Mouse (Mus musculus) gastrocnemius, adult 2 months (tissue): Measurements from ENCODE around the gene Apom. TPM values are rescaled to one million over a fixed set of nuclear protein-coding genes. Genes with fewer than 3 reads are reported as not detected.

ENCODE experiments used
- DNase-seq: peaks from one replicate; pipeline ENCODE4 v3.0.0; 2022
- H3K27ac ChIP-seq: fragments of 200-600 bp; 2 replicates; pipeline ENCODE4 v1.8.1; 2022; ENCODE audit warnings: mild to moderate bottlenecking
- H3K4me3 ChIP-seq: fragments of 200-600 bp; 2 replicates; pipeline ENCODE4 v1.8.1; 2022; ENCODE audit warnings: mild to moderate bottlenecking, moderate library complexity
- CTCF ChIP-seq: fragments of 200-600 bp; IDR thresholded peaks from 2 replicates; pipeline ENCODE4 v1.8.1; 2022; ENCODE audit warnings: antibody characterized with exemption, mild to moderate bottlenecking, moderate library complexity
- intact Hi-C: fragments of 180-260 bp; cut with DNase I; formaldehyde crosslinking; loops from one replicate; pipeline ENCODE4 v1.15.1; 2025
- total RNA-seq, 2 experiments: library from RNA; stranded (reverse); gene quantifications; 2 replicates each; pipeline ENCODE4 v1.2.3; 2021

The Apom gene
- total RNA-seq, 2 experiments from 2014 or later = not detected

GRCm38 (mm10) chr17:35165451-35166155 is 33.8 kb upstream of the Apom start:
- peak overlapping the region; percentile 98 for H3K4me3 ChIP-seq
- intact Hi-C loops = no loop called here
- no peak for TF ChIP-seq CTCF
- DNase-seq = no peak
- H3K27ac ChIP-seq = peak overlapping the region; percentile 100

- peak within 1 kb of the TSS; percentile 100 for H3K27ac ChIP-seq
- intact Hi-C loops = no loop called here
Observed at GRCm38 (mm10) chr17:35164568-35165450, 33.0 kb upstream of the Apom start, which contains the start of gene Prrc2a. Gene Prrc2a, minus strand, starts transcription at chr17:35164897.

GRCm38 (mm10) chr17:35164218-35164567 is 32.3 kb upstream of the Apom start:
- no peak for DNase-seq
- H3K4me3 ChIP-seq = peak overlapping the region; percentile 98
- H3K27ac ChIP-seq = peak overlapping the region; percentile 100
- TF ChIP-seq CTCF = no peak
- intact Hi-C loops = no loop called here

More at GRCm38 (mm10) chr17:35164568-35165450, 33.0 kb upstream of the Apom start, which contains the start of gene Prrc2a:
- DNase-seq = peak; percentile 99
- TF ChIP-seq CTCF = no peak
- H3K4me3 ChIP-seq = peak within 1 kb of the TSS; percentile 98

GRCm38 (mm10) chr17:35163326-35164081 is 31.7 kb upstream of the Apom start:
- no peak for DNase-seq
- intact Hi-C loops = loop anchor here (1.0 kb wide), 1 partner anchor 26 kb away; no protein-coding TSS in a partner anchor
- TF ChIP-seq CTCF = no peak
- Histone ChIP-seq H3K4me3 (peak overlapping the region; percentile 98), H3K27ac (peak overlapping the region; percentile 100)

GRCm38 (mm10) chr17:35162730-35163129 is 30.9 kb upstream of the Apom start:
- Histone ChIP-seq H3K4me3 (peak overlapping the region; percentile 98), H3K27ac (peak overlapping the region; percentile 100)
- intact Hi-C loops = loop anchor here (1.0 kb wide), 1 partner anchor 25 kb away; no protein-coding TSS in a partner anchor
- TF ChIP-seq CTCF = no peak
- DNase-seq = peak; percentile 52

GRCm38 (mm10) chr17:35162121-35162520 is 30.3 kb upstream of the Apom start:
- DNase-seq = no peak
- intact Hi-C loops = no loop called here
- TF ChIP-seq CTCF = no peak
- H3K4me3 ChIP-seq = peak overlapping the region; percentile 98
- no peak overlapping the region for H3K27ac ChIP-seq

- H3K4me3 ChIP-seq = no peak overlapping the region
- intact Hi-C loops = no loop called here
- DNase-seq = no peak
- no peak overlapping the region for H3K27ac ChIP-seq
- no peak for TF ChIP-seq CTCF
Observed at GRCm38 (mm10) chr17:35161421-35161820, 29.6 kb upstream of the Apom start.

- intact Hi-C loops = no loop called here
- DNase-seq = no peak
- Histone ChIP-seq H3K4me3 (no peak overlapping the region), H3K27ac (no peak overlapping the region)
- TF ChIP-seq CTCF = no peak
Observed at GRCm38 (mm10) chr17:35159638-35160037, 27.8 kb upstream of the Apom start.

GRCm38 (mm10) chr17:35158850-35159593 is 27.2 kb upstream of the Apom start:
- no peak for DNase-seq
- intact Hi-C loops = no loop called here
- TF ChIP-seq CTCF = no peak
- Histone ChIP-seq H3K4me3 (no peak overlapping the region), H3K27ac (no peak overlapping the region)

GRCm38 (mm10) chr17:35157661-35158175 is 25.9 kb upstream of the Apom start:
- intact Hi-C loops = no loop called here
- DNase-seq = no peak
- TF ChIP-seq CTCF = no peak
- Histone ChIP-seq H3K4me3 (no peak overlapping the region), H3K27ac (no peak overlapping the region)

GRCm38 (mm10) chr17:35157254-35157653 is 25.4 kb upstream of the Apom start:
- no peak overlapping the region for H3K27ac ChIP-seq
- intact Hi-C loops = no loop called here
- H3K4me3 ChIP-seq = no peak overlapping the region
- no peak for DNase-seq
- TF ChIP-seq CTCF = no peak
